Mouse (Mus musculus): ENCODE results near the gene Lrig1.
A peak's percentile ranks its signal among the peaks of the same experiment; 100 is the strongest.

- TF ChIP-seq MAX (IDR thresholded peaks at IDR 0.05), result no peak
- TF ChIP-seq CTCF (IDR thresholded peaks at IDR 0.05; ENCODE audit: control insufficient read depth, insufficient read depth, insufficient read length), result no peak
- TF ChIP-seq MYOG (IDR thresholded peaks at IDR 0.05; ENCODE audit: control insufficient read depth, extremely low read depth, insufficient read length), result no peak
- no peak for TF ChIP-seq USF1 (IDR thresholded peaks at IDR 0.05; ENCODE audit: low read depth)
- peak; percentile 19 for TF ChIP-seq MYOD1 (IDR thresholded peaks at IDR 0.05; ENCODE audit: control insufficient read depth, insufficient read length, low read depth)
- no peak for TF ChIP-seq FOSL1 (IDR thresholded peaks at IDR 0.05; ENCODE audit: insufficient read depth, low read length, poor library complexity, severe bottlenecking)
Observed at GRCm38 (mm10) chr6:94637024-94637434, 62.9 kb downstream of the Lrig1 start.
